Mouse (Mus musculus): ENCODE data around the gene Bad.

GRCm38 (mm10) chr19:6941372-6942248, at the start of gene Bad:
- no peak for TF ChIP-seq CTCF (IDR thresholded peaks at IDR 0.05; ENCODE audit: extremely low read depth, insufficient read depth, low read length)
- TF ChIP-seq POLR2A (IDR thresholded peaks at IDR 0.05; ENCODE audit: extremely low read depth, insufficient read depth, low read length), result peak; percentile 43; the same call in 1 of the 2 replicates
